Mouse (Mus musculus) kidney, adult 9 months (tissue): ENCODE data around the gene Ank2.

Experiments
- DNase-seq: peaks from one replicate; pipeline ENCODE4 v3.0.0; 2022

The Ank2 gene

DNA sequence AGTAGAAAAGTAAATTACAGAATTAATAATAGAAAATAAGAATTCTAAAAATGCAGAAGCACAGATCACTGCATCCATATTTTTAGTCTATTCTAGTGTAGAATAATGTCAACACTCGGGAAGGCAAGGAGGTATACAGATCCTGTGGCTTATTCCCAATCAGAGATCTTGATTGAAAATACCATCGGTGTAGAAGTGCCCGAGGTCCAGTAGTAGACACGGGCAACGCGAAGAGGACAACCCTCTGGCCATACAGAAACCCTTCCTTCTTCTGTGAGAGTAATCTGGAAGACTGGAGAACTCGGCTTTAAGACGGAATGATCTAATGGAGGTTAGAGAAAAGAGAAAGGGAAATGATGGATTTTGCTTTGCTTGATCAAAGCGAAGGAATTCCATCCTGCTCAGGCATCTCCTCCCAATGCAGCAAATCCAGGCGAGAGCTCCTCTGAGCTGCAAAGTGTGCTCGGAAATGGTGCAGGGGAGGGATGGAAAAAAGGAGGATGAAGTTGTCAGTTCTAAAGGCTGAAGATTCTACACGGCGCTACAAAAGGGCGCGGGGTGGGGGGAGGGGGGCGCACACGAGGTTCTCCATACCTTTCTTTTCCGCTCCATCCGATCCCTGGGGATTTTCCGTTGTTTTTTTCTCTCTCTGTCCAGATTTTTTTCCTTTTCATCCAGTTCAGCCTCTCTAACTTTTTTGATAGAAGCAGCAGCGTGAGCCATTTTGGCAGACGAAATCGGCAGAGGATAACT is 337.9 kb downstream of the Ank2 start:
- no peak for DNase-seq

DNA sequence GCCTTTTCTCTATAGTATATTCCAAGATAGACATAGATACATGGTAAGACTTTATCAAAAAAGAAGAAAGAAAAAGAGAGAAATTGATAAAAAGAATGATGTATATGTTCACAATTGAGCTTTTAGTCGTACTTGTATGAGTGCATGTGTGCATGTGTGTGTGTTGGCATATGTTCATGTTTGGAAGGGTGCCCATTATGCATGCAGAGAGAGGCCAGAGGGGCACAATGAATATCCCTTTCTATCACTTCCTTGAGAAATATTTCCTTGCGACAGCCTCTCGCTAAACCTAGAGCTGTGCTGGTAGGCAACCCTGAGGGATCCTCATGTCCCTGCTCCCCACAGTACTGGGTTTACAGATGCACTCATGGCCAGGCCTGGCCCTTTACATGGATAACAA is 341.4 kb downstream of the Ank2 start:
- DNase-seq = no peak

DNA sequence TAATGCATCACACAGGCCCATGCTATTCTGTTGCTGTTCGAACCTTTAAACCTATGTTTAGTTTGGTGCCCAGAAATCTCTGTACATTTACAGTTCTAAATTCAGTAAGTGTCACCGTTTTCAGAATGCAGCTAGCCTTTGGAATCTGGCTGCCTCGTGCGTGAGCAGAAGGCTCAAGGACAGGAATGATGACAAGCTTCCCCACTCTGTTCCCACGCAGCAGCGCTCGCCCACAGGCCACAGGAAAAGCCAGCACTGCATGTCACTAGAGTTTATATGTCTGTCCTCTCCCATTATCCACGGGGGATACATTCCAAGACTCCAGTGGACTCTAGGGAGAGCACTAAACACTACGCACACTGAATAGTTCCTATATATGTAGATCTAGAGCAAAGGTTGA is 343.1 kb downstream of the Ank2 start:
- DNase-seq = no peak

DNA sequence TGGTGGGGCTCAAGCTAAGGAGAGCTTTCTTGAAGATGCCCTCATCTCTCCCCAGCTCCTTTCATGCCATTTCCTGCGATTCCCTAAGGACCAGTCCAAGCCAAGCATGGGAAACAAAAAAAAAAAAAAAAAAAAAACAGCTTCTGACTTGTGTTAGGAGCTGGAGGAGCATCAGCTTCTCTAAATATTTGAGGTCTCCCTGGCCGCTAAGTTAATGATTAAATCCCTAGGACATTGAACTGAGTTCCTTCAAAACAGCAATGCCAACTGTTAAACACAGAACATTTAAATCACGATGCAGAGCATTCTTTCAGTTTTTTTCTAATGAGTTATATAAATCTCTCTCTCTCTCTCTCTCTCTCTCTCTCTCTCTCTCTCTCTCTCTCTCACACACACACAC is 345.3 kb downstream of the Ank2 start:
- DNase-seq = peak; percentile 57

DNA sequence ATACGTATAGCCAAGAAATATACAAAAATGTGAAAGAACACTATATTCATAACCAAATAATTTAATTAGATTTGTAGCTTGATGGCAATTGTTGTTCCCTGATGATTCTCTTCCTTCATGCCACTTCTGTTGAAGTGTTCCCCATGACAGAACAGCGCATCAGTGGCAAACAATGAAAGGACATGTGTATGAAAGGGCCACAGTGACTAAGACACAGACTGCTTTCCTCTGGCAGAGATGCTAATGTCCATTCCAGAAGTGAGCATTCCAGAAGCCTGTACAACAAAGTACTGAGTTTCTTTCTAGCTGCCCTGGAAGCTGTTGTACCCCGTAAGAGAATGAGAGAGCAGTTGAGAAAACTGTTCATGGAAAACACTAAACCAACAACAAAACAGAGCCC is 345.7 kb downstream of the Ank2 start:
- DNase-seq = no peak

DNA sequence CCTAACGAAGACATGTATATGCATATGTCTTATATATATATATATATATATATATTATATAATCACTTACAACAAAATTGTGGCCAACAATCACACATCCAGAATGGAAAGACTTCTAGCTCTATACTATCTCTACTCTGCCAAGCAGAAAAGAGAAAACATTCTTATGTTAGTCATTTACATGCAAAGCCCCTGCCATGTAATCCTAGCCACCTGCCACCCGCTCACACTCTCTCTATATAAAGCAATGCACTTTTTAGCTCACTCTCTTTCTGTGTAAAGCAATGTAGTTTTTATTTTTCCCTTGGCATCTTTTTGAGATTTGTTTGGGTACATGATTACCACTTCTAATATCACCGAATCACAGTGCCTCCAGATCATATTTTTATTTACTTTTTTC is 350.5 kb downstream of the Ank2 start:
- no peak for DNase-seq

DNA sequence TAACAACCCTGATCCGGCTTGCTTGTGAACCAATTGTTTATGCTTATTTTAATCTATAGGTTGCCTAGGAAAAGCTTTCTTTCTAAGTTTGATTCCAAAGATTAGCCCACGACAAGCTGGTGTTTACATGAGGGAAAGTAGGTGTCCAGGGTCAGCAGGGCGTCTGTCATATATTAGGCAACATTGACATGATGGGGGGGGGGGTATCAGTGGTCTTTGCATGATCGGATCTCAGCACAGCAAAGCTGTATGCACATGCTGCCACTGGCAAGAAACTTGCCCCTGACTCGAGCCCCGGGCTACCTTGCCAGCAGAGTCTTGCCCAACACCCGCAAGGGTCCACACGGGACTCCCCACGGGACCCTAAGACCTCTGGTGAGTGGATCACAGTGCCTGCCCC is 358.6 kb downstream of the Ank2 start:
- DNase-seq = no peak

DNA sequence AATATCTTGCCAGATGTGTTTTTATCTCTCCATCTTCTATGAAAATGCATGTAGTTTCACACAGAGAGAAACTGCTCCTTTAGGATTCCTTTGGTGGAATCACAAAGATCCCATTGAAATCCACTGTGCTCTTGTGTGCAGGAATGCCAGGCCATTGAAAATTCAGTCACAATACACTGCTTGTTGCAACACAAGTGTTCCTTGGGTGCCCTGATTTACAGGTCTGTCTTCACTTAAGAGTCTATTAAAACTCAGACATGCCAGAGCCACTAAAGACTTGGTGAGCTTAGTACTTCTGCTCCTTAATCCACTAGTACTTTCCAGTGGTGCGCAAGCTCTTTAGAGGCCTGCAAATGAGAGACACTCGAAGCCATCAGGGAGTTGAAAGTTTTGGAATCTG is 359.5 kb downstream of the Ank2 start:
- DNase-seq = no peak

DNA sequence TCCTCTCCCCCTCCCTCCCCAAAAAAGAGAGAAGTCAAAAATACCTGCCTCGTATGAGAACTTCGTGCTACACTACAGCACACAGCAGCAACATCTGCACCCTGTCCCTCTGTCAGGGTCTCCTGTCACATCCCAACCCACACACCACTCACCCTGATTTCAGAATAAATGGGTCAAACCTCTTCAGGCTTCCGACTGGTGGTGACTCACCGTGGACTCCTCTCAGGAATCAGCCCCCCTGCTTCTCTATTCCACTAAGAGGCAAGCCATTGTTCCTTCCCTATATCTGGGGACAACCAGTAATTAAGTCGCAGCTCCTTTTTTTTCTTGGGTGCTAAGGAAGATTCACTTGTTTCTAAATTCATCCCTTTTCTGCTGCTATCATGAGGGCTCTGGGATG is 361.6 kb downstream of the Ank2 start:
- no peak for DNase-seq

DNA sequence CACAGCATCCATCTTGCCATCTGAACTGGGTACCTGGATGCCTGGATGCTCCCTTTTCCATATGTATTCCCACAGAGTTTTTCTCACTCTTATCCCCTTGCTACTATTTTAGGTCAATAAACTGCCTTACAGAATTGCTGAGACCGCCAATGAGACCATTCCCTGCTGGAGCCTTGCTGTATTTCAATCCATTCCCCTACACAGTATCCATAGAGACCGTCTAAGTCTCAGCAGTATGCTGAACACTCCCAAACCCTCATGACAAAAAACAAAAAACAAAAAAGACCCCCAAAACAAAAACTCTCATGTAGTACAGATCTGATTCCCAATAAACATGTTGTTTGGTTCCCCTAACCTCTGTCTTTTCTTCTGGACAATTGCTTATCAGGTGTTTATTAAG is 365.1 kb downstream of the Ank2 start:
- DNase-seq = no peak

DNA sequence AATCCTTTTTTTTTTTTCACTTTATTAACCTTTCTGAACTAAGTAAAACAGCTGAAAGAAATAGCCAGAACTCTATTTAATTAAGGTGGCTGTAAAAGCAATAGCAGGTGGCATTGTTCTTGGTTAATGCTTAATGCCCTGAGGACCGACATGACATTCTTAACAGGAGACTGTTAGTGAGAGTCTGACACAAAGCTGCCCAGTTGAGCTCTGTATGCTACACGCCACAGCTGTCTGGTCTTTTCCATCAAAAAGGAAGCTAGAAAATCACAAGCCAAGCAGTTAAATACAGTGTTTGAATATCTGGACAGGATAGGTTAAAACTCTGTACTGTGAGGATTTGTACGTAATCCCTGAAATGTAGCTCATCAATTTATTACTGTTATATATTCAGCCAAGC is 368.1 kb downstream of the Ank2 start:
- peak; percentile 16 for DNase-seq

DNA sequence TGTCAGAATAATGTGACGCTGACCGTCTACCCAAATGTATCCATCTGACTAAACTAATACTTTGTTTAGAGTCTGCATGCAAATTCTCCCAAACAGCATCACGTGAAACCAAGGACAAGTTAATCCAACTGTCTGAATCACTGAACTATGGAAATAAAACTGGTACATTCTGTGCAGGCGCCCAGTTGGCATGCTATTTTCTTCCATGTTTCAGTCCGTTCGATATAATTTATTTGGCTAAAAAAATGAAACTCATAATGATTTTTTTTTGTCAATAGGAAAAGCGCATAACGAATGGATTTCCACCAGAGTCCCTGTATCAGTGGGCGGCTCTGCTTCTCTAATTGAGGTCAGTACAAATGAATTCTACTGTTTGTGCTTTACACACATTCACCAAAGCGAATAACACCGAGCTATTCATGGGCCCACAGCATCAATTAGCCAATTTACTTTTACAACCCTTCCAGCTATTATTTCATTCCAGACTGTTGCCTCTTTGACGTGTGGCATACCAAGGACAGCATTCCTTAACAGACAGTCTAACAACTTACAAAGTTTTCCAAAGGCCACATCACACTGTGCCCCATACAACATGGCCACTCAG is 368.9 kb downstream of the Ank2 start:
- peak; percentile 16 for DNase-seq

DNA sequence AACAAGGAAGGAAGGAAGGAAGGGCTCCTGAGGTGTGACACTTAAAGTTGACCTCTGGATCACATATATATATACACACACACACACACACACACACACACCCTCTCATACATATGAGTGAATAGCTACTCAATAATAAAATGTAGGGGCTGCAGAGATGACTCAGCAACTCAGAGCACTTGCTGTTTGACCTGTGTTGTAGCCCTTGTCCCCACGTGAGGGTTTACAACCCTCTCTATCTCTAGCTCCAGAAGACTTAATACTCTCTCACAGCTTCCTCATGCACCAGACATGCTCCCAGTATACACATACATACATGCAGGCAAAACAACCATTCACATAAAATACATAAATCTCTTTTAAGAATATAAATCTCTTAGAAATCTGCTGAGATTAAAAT is 369.4 kb downstream of the Ank2 start:
- DNase-seq = no peak

DNA sequence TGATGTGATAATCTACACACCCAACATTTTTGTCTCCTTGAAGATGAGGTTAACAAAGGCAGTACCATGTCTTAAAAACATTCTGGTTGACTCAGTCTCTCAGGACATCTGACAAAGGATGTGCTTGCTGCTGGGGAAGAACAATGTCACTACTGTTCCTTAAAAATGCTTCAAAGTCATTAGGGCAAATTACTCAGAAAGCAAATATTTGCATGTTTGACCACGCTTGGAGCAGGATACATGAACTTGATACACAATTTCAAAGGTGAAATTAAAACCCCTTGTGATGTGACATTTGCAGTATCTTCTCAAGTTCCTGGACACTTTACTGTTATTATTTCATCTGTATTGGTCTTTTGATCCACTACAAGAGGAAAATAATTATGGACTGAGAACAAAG is 371.5 kb downstream of the Ank2 start:
- DNase-seq = no peak

DNA sequence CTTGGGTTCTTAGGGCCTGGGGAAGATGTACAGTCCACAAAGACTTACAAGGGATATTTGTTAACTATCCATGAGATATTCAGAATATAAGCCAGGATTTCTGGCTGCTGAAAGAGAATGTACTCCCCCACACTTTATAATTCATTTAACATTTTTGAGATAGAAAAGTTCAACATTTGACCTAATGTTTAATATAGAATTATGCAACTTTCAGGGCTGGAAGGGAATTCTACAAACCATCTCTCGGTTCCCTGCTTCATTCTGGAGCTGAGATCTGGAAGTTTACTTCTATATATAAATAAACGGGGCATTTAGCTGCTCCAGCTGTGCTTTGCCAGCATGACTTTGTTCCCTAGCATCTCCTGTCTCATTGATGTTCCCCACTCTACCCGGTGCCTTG is 372.9 kb downstream of the Ank2 start:
- no peak for DNase-seq

DNA sequence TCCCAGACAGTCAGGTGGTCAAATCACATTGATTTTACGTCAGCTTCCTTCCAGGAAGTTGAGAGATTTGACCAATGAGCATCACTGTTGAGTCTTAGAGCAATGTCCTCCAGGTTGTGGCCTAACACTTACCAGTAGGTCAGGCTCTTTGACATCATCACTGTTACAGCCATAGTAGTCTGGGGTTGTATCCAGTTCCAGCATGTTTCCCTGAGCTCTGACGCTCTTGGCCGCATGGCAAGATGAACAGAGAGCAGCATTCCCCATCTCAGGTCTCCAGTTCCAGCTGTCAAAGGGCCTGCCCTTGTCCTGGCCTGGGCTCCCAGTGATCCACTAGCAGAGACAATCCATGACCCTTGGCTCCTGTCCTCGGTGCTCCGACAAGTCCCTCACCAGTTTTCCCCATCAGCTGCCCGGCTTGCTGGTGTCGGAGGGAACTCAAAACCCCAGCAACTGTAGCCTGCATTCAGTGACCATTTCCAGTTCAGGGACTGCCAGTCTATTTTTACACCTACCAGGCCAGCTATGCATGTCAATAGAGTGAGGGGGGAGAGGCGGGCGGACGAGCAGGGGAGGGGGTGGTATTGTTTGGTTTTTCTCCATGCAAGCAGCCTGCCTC is 374.7 kb downstream of the Ank2 start:
- peak; percentile 14 for DNase-seq

DNA sequence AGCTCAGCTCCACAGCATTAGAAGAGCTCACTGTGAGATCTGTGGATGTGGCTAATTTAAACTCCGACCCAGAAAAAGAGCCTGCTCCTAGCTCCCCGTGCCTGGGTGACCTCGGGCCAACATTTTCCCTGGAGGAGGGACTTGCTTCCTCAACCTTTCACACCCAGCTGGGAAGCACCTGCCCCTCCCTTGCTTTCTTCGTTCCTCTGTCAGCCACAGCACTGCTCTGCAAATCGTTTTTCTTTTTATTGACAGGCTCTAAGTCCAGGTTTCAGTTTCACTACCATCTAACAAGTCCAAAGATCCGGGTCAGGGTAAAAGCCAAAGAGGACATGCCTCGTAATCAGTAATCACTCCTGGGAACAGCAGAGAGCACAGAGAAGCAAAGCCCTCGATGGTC is 375.8 kb downstream of the Ank2 start:
- peak; percentile 75 for DNase-seq

DNA sequence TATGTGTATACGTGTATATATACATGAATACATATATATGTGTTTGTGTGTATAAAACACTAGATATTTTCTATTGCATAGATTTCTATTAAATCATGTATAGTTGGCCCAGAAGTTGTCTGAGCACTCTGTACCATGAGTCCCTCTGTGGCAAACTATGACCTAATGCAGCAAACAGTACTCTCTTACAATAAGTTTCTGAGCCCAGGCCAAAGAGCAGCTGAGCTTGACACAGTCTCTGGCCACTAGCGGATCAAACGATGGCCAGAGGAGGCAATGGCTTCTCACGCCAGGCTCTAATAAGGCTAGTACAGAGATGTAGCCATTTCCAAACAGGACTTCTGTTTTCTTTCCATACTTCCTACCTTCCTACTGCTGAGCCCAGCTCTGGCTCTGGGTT is 380.4 kb downstream of the Ank2 start:
- DNase-seq = no peak

DNA sequence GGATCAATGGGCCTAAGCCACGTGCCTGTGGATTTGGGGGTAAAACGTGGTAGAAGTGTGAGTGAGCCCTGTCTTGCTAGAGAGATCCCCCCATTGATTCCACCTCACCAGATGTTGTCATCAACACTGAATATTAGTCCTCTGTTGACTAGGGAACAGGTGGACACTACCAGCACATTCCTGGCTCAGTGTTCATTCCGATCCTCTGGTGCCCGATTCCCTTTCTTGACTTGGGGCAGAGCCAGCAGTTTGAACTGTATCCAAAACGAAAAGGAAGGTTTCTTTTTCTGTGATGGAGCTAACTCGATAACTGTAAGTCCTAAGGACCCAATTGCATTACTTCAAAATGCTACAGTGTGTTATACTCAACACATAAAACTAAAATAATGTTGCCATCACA is 382.9 kb downstream of the Ank2 start:
- DNase-seq = no peak

DNA sequence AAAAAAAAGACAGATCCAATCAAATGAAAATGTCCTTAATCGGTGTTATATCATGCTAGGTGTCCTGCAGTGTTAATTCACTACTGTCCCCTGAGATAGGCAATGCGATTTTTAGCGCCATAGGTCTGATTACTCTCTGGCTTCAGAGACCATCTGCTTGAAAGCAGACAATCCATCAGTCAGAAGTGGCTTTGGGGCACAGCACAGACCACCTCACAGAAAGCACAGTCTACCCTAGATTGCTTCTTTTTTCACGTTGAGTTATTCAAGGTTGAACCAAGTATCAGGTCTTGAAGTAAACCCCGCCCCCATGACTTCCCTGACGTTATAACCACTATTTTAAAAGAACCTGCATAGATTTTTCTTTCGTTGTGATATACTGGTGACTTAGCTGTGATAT is 385.9 kb downstream of the Ank2 start:
- DNase-seq = no peak

DNA sequence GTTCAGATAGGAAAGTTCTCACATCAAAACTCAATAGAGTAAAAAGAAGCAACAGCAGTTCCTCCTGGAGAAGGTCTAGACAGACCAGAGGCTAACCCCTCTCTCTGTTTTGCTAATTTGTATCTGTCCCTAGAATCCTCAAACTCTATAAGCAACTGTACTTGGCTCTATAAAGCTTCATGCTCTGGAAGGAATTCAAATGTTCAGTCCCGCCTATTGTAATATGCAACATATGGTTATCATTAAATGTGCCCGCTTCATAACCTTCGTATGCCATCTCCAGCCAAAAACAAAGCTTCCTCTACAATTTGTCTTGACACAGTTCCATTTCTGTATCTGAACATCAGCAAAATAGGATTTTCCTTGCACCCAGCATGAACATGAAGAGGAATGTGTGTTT is 389.7 kb downstream of the Ank2 start:
- no peak for DNase-seq

DNA sequence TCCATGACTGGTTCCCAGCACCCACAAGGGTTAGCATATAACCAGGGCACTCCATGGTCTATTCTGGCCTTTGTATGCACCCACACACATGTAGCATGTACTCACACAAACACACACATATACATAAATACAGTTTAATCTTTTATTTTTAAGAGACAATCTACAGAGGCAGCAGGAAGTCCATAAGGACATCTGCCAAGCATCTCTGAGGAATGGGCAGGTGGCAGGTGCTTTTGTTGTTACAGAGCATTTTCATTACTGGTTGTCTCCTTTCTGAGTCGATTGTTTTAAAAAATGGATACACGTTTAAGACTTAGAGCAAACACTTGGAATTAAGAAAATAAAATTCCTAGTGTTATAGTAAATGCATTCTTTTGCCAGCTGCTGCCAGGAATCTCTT is 390.7 kb downstream of the Ank2 start:
- DNase-seq = no peak

DNA sequence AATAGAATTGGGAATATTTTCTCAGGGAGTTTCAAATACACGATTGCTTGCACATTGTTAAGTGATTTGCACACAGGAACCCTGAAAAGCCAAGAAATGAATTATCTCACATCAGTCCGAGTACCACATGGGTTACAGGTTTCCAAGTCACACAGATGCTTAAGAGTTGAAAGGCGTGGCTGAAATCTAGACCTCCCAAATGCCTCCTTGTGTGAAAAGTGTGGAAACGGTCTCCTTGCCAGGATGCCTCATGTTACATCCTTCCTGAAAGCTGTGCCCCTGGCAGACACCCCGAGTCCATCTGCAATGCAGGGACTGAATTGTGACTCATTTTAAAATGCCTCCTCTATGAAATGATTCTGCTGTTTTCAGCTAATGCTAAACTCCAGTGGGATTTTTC is 391.9 kb downstream of the Ank2 start:
- DNase-seq = no peak

DNA sequence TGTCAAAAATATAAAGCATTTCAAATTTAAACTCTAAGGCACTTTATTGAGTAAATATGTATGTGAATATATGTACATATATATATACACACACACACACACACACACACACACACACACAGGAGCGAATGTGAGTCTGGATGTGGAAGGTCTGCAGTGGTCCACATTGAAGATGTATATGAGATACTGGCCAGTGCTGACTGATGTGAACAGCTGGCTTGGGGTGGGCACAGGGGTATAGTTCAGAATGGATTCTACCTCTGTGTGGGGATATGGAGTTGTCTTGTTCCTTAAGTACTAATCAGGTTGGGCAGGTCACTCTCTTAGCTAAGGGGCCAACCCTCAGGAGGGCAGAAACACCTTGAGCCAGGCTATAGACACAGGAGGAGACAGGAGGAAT is 397.8 kb downstream of the Ank2 start:
- DNase-seq = no peak

DNA sequence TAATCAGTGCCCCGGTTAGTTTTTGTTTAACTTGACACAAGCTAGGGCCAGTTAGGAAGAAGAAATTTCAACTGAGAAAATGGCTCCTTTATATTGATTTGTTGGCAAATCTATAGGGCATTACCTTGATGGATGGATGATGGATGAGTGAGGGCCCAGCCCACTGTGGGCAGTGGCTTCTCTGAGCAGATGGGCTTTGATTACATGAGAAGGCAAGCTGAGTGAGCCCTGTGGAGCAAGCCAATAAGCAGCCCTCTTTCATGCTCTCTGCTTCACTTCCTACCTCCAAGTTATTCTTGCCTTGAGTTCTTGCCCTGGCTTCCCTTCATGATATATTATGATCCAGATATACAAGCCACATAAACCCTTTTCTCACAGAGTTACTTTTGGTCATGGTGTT is 401.4 kb downstream of the Ank2 start:
- no peak for DNase-seq
